Mouse (Mus musculus): ENCODE measurements around the gene Tctex1d4. TPM values are rescaled to one million over a fixed set of nuclear protein-coding genes. Genes with fewer than 3 reads are reported as not detected.
A peak's percentile ranks its signal among the peaks of the same experiment; 100 is the strongest.

Gene Tctex1d4
- total RNA-seq, 2 experiments from 2014 or later = 0.47 TPM; not detected in 1

DNA sequence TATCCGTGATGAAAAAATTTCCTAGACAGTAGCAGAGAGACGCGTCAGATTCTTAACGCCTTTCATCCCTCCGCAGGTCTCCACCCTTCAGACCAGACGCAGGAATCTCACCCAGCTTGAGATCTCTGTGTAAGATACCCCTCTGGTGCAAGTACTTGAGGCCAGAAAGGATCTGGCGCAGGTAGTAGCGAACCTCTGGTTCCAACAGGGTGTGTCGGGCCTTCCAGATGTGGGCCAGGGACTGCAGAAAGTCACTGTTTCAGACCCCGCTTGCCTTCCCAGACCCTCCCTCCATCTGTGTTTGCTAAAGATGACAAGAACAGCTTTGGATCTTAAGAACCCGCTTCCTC, 6.2 kb downstream of the Tctex1d4 start:
- no peak for DNase-seq (ENCODE audit: extremely low spot score in 1 of 2, low spot score in 2 of 2)
- intact Hi-C loops (cut with DNase I) = loop anchor here (10.0 kb wide), 1 partner anchor 308 kb away; the partner anchor contains the start of gene Hpdl

- DNase-seq (ENCODE audit: extremely low spot score in 1 of 2, low spot score in 2 of 2) = no peak
- intact Hi-C loops (cut with DNase I) = loop anchor here (10.0 kb wide), 1 partner anchor 309 kb away; the partner anchor contains the start of gene Hpdl
Observed at GRCm38 (mm10) chr4:117133366-117133796, 6.8 kb downstream of the Tctex1d4 start.

GRCm38 (mm10) chr4:117133817-117134600, 7.4 kb downstream of the Tctex1d4 start, which contains the start of gene Plk3:
Gene Plk3 (minus strand): TSS chr4:117133963.
- DNase-seq (ENCODE audit: extremely low spot score in 1 of 2, low spot score in 2 of 2) = peak; percentile 95 to 98
- intact Hi-C loops (cut with DNase I) = loop anchor here (10.0 kb wide), 1 partner anchor 309 kb away; the partner anchor contains the start of gene Hpdl

- DNase-seq (ENCODE audit: extremely low spot score in 1 of 2, low spot score in 2 of 2) = no peak
- intact Hi-C loops (cut with DNase I) = loop anchor here (10.0 kb wide), 1 partner anchor 310 kb away; the partner anchor contains the start of gene Hpdl
Observed at GRCm38 (mm10) chr4:117134601-117134995, 8.0 kb downstream of the Tctex1d4 start.

DNA sequence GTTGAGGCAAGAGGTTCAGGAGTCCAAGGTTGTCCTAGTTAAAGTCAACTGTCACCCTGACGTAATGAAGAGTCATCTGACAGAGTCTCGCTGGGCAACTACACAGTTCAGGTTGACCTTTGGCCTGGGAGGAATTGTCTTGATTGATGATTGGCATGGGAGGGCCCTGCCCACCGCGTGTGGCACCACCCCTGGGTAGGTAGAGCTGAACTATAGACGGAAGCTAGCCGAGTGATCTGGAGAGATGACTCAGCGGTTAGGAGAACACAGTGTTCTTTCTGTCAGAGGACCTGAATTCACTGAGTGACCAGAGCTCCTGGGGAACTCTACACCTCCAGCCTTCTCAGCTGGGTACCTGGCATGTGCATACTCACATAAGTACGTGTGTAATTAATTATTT, 9.4 kb downstream of the Tctex1d4 start:
- intact Hi-C loops (cut with DNase I) = loop anchor here (10.0 kb wide), 1 partner anchor 311 kb away; the partner anchor contains the start of gene Hpdl
- DNase-seq (ENCODE audit: extremely low spot score in 1 of 2, low spot score in 2 of 2) = no peak

DNA sequence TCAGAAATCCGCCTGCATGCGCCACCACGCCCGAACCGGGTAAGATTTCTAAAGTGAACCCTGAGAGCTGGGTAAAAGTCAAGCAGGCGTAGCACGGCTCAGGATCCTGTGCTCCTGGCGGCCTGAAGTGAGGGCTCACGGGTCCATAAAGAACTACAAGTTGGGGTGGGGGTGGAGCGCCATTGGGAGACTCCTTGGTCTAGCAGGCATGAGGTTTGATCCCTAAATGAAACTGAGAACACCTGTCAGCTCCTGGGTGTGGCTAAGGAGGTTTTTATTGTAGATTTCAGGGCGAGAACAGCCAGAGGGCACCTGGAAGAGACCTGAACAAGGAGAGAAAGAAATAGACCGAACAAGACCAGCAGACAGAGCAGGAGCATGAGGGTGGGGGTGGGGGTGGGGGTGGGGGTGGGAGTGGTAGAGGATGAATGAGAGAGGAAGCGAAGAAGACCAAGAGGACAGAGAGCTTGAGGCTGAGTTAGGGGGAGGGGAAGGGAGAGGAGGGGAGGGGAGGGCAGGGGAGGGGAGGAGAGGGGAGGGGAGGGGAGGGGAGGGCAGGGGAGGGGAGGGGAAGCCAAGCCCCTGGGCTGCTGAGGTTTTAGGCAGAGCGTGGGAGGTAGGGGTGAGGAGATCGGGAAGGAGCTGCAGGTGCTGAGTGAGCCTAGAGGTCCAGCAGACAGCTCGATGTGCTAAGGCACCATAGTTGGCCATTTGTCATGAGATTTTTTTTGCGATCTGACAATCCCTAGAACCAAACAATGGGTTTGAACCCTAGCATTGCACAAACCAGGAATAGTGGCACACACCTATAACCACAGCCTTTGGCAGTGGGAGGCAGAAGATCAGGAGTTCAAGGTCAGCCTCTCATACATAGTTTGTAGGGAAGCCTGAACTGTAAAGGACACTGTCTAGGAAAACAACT, 12.0 kb downstream of the Tctex1d4 start:
- DNase-seq (ENCODE audit: extremely low spot score in 1 of 2, low spot score in 2 of 2) = no peak
- intact Hi-C loops (cut with DNase I) = loop anchor here (10.0 kb wide), 1 partner anchor 314 kb away; the partner anchor contains the start of gene Hpdl

GRCm38 (mm10) chr4:117139217-117139612, 12.6 kb downstream of the Tctex1d4 start:
- intact Hi-C loops (cut with DNase I) = loop anchor here (10.0 kb wide), 1 partner anchor 314 kb away; the partner anchor contains the start of gene Hpdl
- DNase-seq (ENCODE audit: extremely low spot score in 1 of 2, low spot score in 2 of 2) = no peak

DNA sequence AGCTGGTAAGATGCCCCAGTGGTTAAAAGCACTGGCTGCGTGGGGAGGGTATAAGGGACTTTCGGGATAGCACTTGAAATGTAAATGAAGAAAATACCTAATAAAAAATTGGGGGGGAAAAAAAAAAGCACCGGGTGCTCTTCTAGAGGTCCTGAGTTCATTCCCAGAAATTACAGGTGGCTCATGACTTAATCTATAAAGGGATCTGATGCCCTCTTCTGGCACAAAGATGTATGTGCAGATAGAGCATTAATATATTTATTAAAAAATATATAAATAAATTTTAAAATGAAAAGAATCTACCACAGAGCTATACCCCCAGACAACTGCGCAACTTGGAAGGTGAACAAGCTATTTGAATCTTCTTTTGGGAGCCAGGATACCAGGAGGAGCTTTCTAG, 14.0 kb downstream of the Tctex1d4 start:
- no peak for DNase-seq (ENCODE audit: extremely low spot score in 1 of 2, low spot score in 2 of 2)
- intact Hi-C loops (cut with DNase I) = no loop called here

GRCm38 (mm10) chr4:117143023-117143422, 16.4 kb downstream of the Tctex1d4 start:
- DNase-seq (ENCODE audit: extremely low spot score in 1 of 2, low spot score in 2 of 2) = no peak
- intact Hi-C loops (cut with DNase I) = no loop called here

- intact Hi-C loops (cut with DNase I) = loop anchor here (5.0 kb wide), 1 partner anchor 143 kb away; no protein-coding TSS in a partner anchor
- DNase-seq (ENCODE audit: extremely low spot score in 1 of 2, low spot score in 2 of 2) = no peak
Observed at GRCm38 (mm10) chr4:117145248-117145647, 18.7 kb downstream of the Tctex1d4 start.

- DNase-seq (ENCODE audit: extremely low spot score in 1 of 2, low spot score in 2 of 2) = peak in 1 of 2 experiments; percentile 91
- intact Hi-C loops (cut with DNase I) = loop anchor here (5.0 kb wide), 1 partner anchor 144 kb away; no protein-coding TSS in a partner anchor
Observed at GRCm38 (mm10) chr4:117146176-117146575, 19.6 kb downstream of the Tctex1d4 start.

- intact Hi-C loops (cut with DNase I) = loop anchor here (5.0 kb wide), 1 partner anchor 146 kb away; no protein-coding TSS in a partner anchor
- DNase-seq (ENCODE audit: extremely low spot score in 1 of 2, low spot score in 2 of 2) = no peak
Observed at GRCm38 (mm10) chr4:117148047-117148713, 21.6 kb downstream of the Tctex1d4 start.

DNA sequence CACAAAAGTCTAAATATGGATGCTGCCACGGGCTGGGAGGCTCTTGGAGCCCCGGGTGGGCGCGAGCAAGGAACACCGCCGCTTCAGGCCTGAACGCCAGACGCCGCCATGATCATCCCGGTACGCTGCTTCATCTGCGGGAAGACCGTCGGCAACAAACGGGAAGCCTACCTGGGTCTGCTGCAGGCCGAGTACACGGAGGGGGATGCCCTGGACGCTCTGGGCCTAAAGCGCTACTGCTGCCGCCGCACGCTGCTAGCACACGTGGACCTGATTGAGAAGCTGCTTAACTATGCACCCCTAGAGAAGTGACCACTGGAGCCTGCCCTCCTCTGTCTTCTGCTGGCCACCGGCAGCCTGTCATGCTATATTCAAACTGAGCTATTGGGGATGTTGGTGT, 22.2 kb downstream of the Tctex1d4 start:
- DNase-seq (ENCODE audit: extremely low spot score in 1 of 2, low spot score in 2 of 2) = no peak
- intact Hi-C loops (cut with DNase I) = loop anchor here (5.0 kb wide), 1 partner anchor 147 kb away; no protein-coding TSS in a partner anchor

DNA sequence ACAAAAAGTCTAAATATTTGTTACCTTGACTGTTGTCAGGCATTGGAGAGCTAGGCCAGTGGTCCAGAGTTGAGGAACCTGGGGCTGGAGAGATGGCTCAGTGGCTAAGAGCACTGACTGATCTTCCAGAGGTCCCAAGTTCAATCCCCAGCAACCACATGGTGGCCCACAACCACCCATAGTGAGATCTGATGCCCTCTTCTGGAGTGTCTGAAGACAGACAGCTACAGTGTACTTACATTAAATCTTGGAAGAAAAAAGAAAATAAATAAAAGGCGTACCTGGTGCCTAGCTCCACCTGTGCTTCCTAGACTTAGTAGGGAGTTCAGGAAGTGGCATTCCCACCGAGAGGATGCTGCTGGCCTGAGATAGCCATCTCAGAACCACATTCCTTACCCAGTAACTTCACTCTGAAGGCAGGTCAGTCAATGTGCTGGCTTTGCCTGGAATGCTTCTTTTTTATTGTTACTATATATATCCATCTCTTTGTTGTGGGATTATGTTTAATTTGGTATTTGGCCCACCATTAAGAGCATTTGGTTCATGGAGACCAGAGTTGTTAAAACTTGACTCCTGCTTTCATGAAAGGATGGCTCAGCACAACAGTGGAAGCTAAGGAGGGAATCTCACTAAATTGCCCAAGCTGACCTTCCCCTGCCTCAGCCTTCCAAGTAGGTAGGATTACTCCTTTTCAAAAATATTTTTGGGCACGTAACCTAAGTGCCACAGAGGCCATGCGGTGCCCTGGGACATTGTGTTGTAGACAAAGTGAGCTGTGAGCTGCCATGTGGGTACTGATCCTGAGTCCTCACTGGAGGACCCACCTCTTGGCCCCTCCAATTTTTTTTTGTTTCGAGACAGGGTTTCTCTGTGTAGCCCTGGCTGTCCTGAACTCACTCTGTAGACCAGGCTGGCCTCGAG, 23.0 kb downstream of the Tctex1d4 start:
- intact Hi-C loops (cut with DNase I) = loop anchor here (5.0 kb wide), 1 partner anchor 147 kb away; no protein-coding TSS in a partner anchor
- no peak for DNase-seq (ENCODE audit: extremely low spot score in 1 of 2, low spot score in 2 of 2)

- DNase-seq (ENCODE audit: extremely low spot score in 1 of 2, low spot score in 2 of 2) = no peak
- intact Hi-C loops (cut with DNase I) = no loop called here
Observed at GRCm38 (mm10) chr4:117150212-117150733, 23.7 kb downstream of the Tctex1d4 start.

GRCm38 (mm10) chr4:117151416-117151815, 24.8 kb downstream of the Tctex1d4 start:
- intact Hi-C loops (cut with DNase I) = no loop called here

GRCm38 (mm10) chr4:117152714-117153113, 26.1 kb downstream of the Tctex1d4 start:
- DNase-seq (ENCODE audit: extremely low spot score in 1 of 2, low spot score in 2 of 2) = no peak

More at GRCm38 (mm10) chr4:117151416-117151815, 24.8 kb downstream of the Tctex1d4 start:
- no peak for DNase-seq (ENCODE audit: extremely low spot score in 1 of 2, low spot score in 2 of 2)

More at GRCm38 (mm10) chr4:117152714-117153113, 26.1 kb downstream of the Tctex1d4 start:
- intact Hi-C loops (cut with DNase I) = no loop called here
